In genomic region chr7:49026466-49026865, GRCm38 (mm10) we compare ENCODE assay signal across 25 mouse cellular contexts.
"Had no signal": no experiment of that assay in that cellular context is flagged by ENCODE, and none has a peak within 500 bp of the region (broad histone marks: within the 10 kb centered on the region; RNA-seq: fewer than 3 reads in every experiment).

No protein-coding gene starts in this region.

- H3K27ac ChIP-seq: heart, adult 2 months; heart, embryonic 13.5 days; heart, embryonic 15.5 days; hindbrain, embryonic 13.5 days; hindbrain, embryonic 15.5 days; hindbrain, postnatal 0 days; kidney, embryonic 15.5 days; kidney, postnatal 0 days; limb, embryonic 13.5 days; limb, embryonic 15.5 days had no signal

- H3K4me2 ChIP-seq: heart, embryonic 11.5 days; heart, embryonic 13.5 days; heart, embryonic 15.5 days; hindbrain, embryonic 13.5 days; hindbrain, embryonic 15.5 days; kidney, embryonic 15.5 days; limb, embryonic 13.5 days; limb, embryonic 15.5 days had no signal

- H3K4me3 ChIP-seq: heart, adult 2 months; heart, embryonic 13.5 days; heart, embryonic 15.5 days; hindbrain, embryonic 13.5 days; hindbrain, embryonic 15.5 days; kidney, embryonic 15.5 days; limb, embryonic 13.5 days; limb, embryonic 15.5 days had no signal

- H3K9ac ChIP-seq: heart, embryonic 13.5 days; heart, embryonic 15.5 days; hindbrain, embryonic 13.5 days; hindbrain, embryonic 15.5 days; kidney, embryonic 15.5 days; limb, embryonic 13.5 days; limb, embryonic 15.5 days had no signal

- H3K36me3 ChIP-seq: heart, embryonic 13.5 days; heart, embryonic 15.5 days; hindbrain, embryonic 13.5 days; hindbrain, embryonic 15.5 days; kidney, embryonic 15.5 days; limb, embryonic 13.5 days; limb, embryonic 15.5 days had no signal

- H3K9me3 ChIP-seq: heart, embryonic 13.5 days; heart, embryonic 15.5 days; hindbrain, embryonic 13.5 days; hindbrain, embryonic 15.5 days; kidney, embryonic 15.5 days; limb, embryonic 13.5 days; limb, embryonic 15.5 days had no signal

- DNase-seq: gastrocnemius, postnatal 14 days; gastrocnemius, postnatal 36 days; heart, adult 11 months; heart, adult 2 months; heart, postnatal 14 days; heart, postnatal 36 days; kidney, adult 11 months; kidney, adult 2 months; kidney, adult 9 months; kidney, postnatal 14 days; kidney, postnatal 36 days; layer of hippocampus, adult 9-11 months; layer of hippocampus, postnatal 36 days; left cerebral cortex, postnatal 4 days had no signal

- H3K4me1 ChIP-seq: kidney, embryonic 15.5 days; limb, embryonic 13.5 days; limb, embryonic 15.5 days had no signal

- ATAC-seq: hindbrain, postnatal 0 days; intestine, embryonic 16.5 days had no signal

- H3K27me3 ChIP-seq: heart, embryonic 15.5 days; hindbrain, embryonic 13.5 days; hindbrain, embryonic 15.5 days; kidney, embryonic 15.5 days; limb, embryonic 13.5 days had no signal
